Mouse (Mus musculus): ENCODE results near the gene Ess2.

- no peak for TF ChIP-seq CTCF (IDR thresholded peaks at IDR 0.05; ENCODE audit: insufficient read depth, low read depth, low read length)
- TF ChIP-seq POLR2A (IDR thresholded peaks at IDR 0.05; ENCODE audit: insufficient read depth, low read depth, low read length): 0 out of 2 replicates have a peak, but pooled peaks have one; percentile 23
Measured at GRCm38 (mm10) chr16:17911052-17911595, at the start of gene Ess2.

All from olfactory bulb, adult 2 months (tissue).